Mouse (Mus musculus): ENCODE results near the gene Socs5.

DNA sequence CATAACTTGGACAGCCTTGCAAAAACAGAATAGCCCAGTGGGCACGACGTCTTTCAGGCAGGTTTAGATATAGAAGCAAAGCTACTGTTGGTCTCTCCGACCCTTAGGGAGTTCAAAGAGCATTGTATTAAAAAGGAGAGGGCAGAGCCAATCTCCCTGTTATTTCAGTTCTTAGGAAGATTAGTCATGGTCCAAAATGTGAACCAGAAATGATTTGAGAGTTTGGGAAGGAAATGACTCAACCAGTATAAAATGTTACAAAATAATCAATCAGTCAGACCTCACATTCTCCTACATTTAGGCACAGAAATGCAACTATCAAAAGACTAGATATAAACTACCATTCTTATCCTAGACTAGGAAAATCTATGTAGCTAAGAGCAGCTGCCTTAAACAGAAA lies 64.6 kb downstream of the Socs5 start:
- no peak for TF ChIP-seq POLR2A (IDR thresholded peaks at IDR 0.05; ENCODE audit: extremely low read depth, insufficient read depth, low read length)
- TF ChIP-seq CTCF (IDR thresholded peaks at IDR 0.05; ENCODE audit: low read depth, low read length): no peak
